Mouse (Mus musculus): ENCODE measurements around the gene Obox2.
"Not testable (repeated sequence)": the region's sequence is repeated elsewhere in the genome, so short reads cannot be mapped to it uniquely, and the experiment has no call there.

Gene Obox2

DNA sequence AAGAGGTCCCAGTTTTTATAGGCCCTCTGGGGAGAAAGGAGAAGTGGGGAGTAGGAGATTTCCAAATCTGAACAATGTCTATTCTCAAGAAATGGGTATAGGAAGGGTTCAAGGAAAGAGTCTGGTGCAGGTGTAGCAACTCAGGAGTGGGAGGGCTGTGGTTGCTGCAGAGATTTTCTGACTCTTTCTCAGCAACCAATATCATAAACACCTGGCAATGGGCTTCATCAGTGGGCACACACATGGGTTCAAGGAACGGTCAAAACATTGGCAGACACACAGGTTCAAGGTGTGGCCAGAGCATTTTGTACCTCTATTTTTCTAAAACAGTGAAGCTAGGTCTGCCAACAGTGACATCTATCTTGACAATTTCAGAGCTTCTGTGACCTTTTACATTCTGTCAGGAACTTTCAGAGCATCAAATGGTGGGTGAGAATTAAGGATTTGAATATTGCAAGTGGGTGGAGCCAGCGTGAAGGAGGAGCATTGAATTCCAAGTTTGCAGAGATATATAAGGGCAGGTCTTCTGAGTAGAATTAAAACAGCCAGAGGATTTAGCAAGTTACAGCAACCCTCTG, at the start of gene Obox2, which contains the start of gene Obox1:
Obox2 (plus strand) TSS at position 301 of the 578 bp plus-strand sequence.
Obox1 (plus strand) TSS at position 528 of the 578 bp plus-strand sequence.
- not testable (repeated sequence) for DNase-seq (ENCODE audit: low spot score)

DNA sequence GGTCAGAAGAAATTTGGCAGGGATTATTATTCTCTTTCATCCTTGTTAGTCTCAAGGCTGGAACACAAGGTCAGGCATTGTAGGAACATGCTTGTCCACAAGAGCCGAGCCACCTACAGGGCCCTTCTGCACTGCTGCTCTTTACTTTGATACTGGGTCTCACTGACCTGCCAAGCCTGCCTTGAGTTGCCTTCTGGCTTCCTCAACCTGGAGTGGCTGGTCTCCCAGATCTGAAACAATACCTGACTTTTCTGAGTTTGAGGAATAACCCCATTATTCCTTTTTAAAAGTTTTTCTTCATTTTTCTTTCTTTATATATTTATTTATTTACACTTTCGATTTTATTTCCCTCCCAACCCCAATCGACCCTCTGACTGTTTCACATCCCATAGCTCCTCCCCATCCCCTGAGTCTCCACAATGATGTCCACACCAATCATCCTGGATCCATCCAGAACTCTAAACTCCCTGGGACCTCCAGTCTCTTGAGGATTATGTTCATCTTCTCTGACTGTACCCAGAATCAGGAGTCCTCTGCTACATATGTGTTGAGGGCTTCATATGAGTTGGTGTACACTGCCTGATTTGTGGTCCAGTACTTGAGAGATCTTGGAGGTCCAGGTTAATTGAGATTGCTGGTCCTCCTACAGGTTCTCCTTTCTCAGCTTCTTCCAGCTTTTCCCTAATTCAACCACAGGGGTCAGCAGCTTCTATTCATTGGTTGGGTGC, 10.8 kb downstream of the Obox2 start:
- not testable (repeated sequence) for DNase-seq (ENCODE audit: low spot score)

DNA sequence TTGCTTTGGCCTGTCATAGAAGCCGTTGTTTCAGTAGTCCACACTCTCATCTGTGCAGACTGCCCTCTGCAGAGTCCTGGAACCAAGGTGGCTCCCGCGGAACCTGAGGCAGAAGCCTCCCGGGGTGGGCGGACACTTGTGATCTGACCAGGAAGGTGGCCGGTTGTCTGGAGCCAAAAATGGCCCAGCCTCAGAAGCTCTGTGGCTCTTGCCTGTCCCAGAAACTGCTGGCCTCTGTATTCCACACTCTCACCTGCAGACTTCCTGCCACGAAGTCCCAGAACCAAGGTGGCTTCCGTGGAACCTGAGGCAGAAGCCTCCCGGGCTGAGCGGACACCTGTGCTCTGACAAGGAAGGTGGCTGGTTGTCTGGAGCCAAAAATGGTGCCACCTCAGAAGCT, 18.3 kb downstream of the Obox2 start:
- not testable (repeated sequence) for DNase-seq (ENCODE audit: low spot score)

DNA sequence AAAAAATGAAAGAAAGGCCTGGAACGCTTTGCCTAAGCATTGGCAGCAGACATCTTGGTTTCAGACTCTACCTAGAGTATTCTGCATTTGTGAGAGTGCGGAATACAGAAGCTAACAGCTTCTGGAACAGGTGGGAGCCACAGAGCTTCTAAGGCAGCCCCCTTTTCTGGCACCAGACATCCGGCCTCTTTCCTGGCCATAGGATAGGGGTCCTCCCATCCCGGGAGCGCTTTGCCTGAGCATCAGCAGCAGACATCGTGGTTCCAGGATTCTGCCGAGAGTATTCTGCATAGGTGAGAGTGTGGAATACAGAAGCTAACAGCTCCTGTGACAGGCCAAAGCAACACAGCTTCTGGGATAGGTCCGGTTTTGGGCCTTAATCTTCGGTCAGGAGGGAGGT, 29.5 kb downstream of the Obox2 start:
- DNase-seq (ENCODE audit: low spot score), result not testable (repeated sequence)

DNA sequence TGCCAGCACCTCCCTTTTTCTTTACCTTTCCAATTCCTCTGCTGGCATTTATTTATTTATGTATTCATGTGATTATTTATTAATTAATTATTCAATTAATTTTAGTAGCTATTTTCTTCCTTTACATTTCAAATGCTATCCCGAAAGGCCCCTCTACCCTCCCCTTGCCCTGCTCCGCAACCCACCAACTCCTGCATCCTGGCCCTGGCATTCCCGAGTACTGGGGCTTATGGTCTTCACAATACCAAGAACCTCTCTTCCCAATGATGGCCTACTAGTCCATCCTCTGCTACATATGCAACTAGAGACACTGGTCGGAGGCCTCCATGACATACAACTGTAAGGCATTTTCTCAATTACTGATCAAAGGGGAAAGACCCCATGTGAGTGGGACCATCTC, 37.0 kb downstream of the Obox2 start:
- DNase-seq (ENCODE audit: low spot score), result not testable (repeated sequence)

Measured in spleen, adult 12 weeks (tissue).